Mouse (Mus musculus): ENCODE results near the gene Vwa2.

DNA sequence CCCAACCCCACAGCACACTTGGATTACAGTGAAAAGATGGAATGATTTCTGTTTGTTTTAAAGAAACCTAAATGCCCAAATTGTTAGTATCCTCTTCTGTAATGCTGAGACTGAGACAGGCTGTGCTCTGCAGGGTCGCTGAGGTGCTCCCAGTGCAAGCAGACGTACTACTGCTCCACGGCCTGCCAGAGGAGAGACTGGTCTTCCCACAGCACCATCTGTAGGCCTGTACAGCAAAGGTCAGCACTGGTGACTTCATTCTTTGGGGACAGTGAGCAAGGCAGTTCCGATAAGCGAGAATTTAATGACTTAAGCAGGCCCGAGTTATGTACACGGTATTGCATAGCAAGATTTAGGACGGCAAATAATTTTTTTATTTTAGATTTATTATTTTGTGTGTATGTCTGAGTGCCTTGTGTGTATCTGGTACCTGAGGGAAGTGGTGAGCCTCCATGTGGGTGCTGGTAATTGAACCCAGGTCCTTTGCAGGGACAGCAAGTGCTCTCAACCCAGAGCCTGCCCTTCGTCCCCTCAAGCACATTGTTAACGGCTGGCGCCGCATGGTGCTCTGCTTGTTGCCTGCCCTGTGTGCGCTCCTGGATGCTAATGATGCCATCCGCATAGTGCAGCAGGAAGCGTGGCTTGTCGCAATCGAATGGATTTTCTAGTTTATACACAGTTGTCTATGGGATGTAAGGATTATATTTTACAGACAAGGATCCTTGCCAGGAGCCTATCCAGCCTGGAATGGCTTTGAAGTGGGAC is 34.9 kb upstream of the Vwa2 start:
- no peak for TF ChIP-seq CTCF (IDR thresholded peaks at IDR 0.05; ENCODE audit: low read depth)
- TF ChIP-seq EP300 (IDR thresholded peaks at IDR 0.05; ENCODE audit: low read depth), result no peak

Measured in liver, embryonic 14.5 days (tissue).